Mouse (Mus musculus) retina, adult 2 months (tissue): ENCODE measurements around the gene Atp2b4.

Experiments
- DNase-seq: peaks from one replicate; pipeline ENCODE4 v3.0.0-alpha.2; 2012; ENCODE audit warnings: low read depth, low spot score

Atp2b4 gene

DNA sequence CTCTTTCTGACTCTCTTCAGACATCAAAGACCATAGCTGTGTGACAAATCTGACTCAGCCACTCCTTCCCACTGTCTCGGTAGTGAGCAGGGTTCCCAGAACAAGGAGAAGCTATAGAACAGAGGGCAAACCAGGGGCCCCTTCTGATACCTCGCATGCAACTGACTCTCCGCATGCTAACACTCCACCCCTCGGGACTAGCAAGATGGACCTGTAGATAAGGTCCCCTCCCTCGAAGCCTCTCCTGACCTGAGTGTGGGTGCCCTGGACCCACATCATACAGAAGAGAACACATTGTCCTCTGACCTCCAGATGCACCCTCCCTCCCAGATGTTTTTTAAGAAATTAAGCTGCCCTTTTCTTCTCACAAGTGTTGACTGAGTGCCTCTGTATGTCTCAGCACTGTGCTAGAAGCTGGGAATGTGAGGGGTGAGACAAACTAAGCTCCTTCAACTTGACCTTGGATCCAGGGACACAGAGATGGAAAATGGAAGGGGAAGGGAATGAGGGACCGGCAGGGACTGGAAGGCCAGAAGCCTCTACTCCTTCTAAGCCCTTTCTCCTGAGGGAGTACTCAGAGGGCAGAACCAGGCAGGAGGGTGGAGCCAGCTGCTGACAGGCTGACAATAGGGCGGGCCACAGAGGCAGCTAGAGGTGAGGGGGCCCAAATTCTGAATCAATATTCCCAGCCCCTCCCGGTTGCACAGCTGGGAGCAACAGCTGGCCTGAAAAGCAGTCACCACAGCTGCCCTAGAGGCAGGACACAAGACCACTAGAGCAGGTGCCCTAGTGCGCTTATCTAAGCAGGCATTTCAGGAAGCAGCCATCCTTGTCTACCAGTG is 2.6 kb downstream of the Atp2b4 start:
- DNase-seq, result no peak

- DNase-seq, result no peak
These were observed 3.4 kb downstream of the Atp2b4 start for GRCm38 (mm10) chr1:133797327-133797978.

- no peak for DNase-seq
These were observed 7.2 kb downstream of the Atp2b4 start for GRCm38 (mm10) chr1:133793646-133794045.

GRCm38 (mm10) chr1:133790011-133790410 is 10.8 kb downstream of the Atp2b4 start:
- DNase-seq, result no peak

DNA sequence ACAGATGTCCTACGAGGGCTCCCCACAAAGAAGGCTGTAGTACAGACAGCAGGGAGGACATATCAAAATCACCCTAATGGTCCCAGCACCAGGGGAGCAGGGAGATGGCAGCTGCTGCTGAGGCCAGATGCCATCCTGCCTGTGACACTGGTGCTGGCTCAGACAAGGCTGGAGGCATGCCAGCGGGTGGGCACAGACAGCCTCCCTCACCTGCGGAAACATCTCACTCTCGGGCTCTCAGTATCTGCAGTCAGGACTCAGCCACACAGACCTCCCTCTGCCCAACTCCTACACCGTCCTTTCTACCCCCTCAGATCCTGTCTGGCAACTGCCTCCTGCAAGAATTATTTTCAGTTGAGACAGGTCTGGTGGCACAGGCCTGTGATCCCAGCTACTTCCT is 12.0 kb downstream of the Atp2b4 start:
- no peak for DNase-seq

- DNase-seq, result no peak
These were observed 13.2 kb downstream of the Atp2b4 start for GRCm38 (mm10) chr1:133787500-133788210.

DNA sequence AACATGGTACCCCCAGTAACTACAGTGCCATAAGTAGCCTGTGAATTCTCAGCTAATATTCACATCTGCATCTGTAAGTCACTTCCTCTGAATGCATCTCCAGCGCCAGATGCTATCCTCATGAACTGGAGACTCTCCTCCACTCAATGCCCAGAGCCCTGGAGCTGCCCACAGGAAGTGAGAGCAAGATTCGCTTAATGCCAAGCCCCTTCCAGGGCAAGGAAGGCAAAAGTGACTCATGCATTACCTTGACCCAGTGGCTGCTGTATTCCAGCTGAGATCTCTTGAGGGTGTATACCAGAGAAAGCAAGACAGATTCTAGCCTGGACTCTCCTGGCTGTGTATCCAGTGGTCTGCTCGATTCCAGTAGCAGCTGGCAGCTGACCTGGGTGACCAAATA is 16.2 kb downstream of the Atp2b4 start:
- no peak for DNase-seq

GRCm38 (mm10) chr1:133781531-133781930 is 19.3 kb downstream of the Atp2b4 start:
- DNase-seq, result no peak

- DNase-seq, result no peak
These were observed 21.8 kb downstream of the Atp2b4 start for GRCm38 (mm10) chr1:133779043-133779442.

DNA sequence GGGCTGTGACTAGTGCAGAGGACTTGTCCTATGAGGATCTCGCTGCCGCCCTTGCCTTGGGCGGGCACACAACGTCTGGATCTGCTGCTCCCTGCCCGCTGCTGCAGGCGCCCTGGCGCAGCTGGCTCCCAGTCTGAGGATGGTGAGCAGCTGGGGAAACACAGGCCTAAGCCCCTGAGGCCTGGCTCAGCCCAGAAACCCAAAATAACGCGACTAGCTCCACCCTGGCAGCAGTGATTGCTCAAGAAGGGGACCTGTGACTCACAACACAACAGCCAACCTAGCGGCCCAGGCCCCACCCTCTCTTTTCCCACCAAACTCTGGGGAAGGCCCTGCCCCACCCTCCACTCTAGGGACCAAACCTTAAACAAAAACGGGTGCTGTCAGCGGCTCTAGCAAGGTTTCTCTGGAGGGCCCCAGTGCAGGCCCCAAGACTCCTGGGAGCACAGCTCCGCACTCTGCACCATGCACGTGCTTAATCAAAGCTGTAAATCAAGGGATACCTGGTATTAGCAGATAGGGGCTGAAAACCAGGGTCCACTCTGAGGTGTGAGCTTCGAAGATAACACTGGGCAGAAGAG is 23.1 kb downstream of the Atp2b4 start:
- no peak for DNase-seq

- DNase-seq, result no peak
These were observed 28.3 kb downstream of the Atp2b4 start for GRCm38 (mm10) chr1:133772553-133772952.

DNA sequence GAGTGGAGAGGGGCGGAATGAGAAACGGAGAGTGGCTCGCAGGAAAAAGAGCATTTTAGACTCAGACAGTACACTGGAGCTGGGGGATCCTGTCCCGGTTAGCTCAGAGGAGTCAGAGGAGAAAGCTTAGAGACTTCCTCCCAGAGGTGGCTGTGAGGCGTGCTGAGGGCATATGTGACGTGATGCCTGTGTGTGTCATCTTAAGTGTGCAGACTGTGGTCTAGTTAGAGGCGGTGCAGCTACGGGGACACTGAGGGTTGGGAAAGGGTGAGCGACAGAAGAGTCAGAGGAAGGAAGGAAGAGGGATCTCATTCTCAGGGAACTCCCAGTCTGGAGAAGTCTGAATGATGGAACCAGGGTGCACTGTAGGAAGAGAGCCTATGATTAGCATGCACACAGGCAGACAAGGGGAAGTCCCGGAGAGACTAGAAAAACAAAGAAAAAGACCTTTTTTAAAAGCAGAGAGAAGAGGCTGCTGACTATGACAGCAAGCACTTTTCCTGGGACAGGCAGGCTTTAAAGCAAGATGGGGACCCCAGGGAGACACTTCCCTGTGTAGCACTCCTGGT is 28.9 kb downstream of the Atp2b4 start:
- DNase-seq, result no peak

- DNase-seq, result no peak
These were observed 32.8 kb downstream of the Atp2b4 start for GRCm38 (mm10) chr1:133767994-133768393.

- no peak for DNase-seq
These were observed 33.8 kb downstream of the Atp2b4 start for GRCm38 (mm10) chr1:133766901-133767529.

DNA sequence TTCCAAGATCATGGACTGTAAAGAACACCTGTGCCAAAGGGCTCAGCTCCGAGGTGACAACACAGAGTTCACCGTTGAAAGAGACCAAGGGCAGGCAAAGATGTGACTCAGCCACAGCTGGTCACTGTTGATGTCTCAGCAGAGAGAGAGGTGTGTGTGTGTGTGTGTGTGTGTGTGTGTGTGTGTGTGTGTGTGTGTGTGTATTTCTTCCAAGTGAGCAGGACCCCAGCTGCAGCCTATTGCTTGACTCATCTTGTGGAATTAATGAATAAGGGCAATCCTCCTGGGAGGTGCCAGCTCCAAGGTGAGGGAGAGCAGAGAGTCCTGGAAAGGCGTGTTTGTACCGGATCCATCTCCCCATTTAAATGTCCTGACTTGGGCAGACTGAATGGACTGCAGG is 35.5 kb downstream of the Atp2b4 start:
- no peak for DNase-seq

DNA sequence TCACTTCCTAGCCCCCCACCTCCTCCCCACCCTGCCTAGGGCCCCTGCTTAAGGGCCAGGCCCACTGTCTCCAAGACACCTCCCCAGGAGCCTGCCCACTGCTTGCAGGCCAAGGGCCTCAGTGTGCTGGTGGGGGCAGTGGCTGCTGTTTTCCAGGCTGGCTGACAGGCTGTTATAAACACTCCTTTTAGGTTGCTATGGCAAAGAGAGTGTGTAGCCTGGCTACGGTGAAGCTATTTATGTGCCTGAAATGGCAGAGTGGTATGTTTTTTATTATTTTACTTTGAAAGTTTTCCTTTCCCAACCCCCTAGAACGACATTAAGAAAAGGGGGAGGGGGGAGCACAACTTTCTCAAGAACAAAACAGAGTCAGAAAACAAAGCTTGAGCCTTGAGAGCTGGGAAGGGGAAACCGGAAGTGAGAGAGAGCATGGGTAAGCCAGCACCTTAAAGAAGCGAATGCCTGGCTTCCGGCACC is 37.9 kb downstream of the Atp2b4 start:
- no peak for DNase-seq

DNA sequence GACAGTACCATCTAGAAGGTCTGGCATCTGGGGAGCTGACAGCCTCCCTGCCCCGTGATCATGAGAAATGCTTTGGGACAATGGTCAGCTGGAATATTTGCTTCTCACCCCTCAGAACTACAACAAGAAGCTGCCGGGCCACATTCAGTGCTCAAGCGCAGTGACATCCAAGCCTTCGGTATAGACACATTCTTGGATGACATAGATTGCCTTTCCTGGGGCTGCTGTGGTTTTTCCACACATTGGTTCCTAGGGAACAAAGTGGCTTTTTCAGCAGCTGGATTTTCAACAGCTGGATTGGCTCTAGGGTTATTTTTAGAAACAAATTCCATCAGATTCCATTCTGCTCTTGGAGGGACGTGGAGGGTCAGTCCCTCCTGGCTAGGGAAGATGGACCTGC is 39.6 kb downstream of the Atp2b4 start:
- no peak for DNase-seq

DNA sequence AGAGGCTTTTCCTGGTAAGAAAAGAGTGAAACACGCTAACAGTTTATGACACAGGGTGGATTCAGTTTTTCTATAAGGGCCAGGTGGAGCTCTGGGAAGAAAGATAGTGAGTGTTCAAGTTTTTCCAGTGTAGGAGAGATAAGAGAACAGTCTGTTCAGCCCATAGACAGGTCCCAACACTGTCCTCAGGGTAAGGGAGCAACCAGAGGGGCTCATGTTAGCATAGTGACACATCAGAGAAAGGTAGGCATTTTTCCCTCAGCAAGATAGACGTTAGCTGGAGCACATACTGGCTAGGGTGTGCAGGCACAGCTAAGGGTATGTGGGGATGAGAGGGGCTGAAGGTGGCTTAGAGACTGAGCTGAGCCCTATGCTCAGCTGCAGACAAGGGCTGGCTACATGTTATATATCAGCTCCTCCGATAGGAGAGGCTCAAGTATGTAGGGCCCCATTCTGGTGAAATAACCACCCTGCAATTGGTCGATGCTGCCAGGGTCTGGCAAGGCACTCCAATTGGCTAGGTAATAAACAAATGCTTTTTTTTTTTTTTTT is 46.4 kb downstream of the Atp2b4 start:
- DNase-seq, result no peak

- no peak for DNase-seq
These were observed 47.5 kb downstream of the Atp2b4 start for GRCm38 (mm10) chr1:133753325-133753724.

DNA sequence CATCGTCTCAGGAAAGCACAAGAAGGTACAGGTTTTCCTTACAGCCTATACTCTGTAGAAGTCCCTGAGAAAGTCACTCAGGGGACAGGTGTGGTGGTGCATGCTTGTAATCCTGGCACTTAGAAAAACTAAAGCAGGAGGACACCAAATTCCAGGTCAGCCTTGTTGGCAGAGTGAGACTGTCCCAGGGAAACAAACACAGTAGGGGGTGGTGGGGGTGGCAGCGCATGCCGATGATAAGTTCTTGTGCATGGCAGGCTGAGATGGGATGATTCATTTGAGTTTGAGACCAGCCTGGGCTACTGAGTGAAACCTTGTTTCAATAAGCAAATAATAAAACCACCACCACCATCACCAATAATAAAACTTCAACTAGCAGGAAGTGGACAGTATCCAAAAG is 49.2 kb downstream of the Atp2b4 start:
- DNase-seq, result no peak

DNA sequence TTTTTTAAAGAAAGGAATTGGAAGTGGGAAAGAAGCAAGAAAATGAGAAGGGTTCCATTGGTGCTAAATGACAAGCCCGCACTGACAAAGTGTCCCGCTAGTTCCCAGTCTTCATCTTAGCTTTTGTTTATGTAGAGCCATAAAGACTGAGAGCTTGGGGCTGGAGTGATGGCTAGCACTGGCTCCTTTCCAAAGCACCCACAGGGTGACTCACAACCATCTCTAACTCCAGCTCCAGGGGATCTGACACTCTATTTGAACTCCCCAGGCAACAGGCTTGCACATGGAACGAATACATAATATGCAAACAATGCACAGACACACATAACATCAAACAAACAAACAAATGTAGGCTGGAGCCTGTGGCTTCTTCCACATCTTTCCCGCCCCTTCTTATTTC is 50.9 kb downstream of the Atp2b4 start:
- no peak for DNase-seq
